Mouse (Mus musculus): ENCODE results near the gene Fat1. TPM values are rescaled to one million over a fixed set of nuclear protein-coding genes. Genes with fewer than 3 reads are reported as not detected.

Fat1 gene
- total and polyA plus RNA-seq, 3 experiments, result under 0.01 TPM; not detected in 2

DNA sequence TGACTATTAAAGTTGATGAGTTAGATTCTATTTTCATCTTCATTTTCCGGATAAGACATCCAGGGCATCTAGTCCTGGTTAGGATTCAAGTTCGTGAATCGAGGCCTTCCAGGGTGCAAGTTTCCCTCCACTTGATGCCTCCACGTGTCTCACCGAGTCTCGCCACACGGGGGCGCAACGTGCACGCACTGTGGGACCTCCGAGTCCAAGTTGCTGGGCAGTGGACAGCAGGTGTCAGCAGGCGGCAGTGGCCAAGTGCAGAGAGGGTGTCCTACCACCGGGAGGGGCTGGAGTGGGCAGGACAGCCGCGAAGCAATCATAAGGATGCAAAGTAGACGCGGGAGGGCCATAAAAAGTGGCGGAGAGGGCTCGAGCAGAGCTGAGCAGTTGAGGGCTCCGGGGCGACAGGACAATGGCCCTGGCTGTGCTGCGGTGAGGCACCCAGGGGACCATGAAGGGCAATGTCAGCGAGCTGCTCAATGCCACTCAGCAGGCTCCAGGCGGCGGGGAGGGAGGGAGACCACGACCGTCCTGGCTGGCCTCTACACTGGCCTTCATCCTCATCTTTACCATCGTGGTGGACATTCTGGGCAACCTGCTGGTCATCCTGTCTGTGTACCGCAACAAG is 133.6 kb downstream of the Fat1 start, which contains the start of gene Mtnr1a:
Gene Mtnr1a, plus strand, starts transcription at position 379 of the 628 bp plus-strand sequence.
- H3K4me3 ChIP-seq (ENCODE audit: control insufficient read depth in 1 of 2, insufficient read depth in 1 of 2, low read depth in 2 of 2, low read length in 2 of 2), result no peak within 1 kb of the TSS
- H3K36me3 ChIP-seq (ENCODE audit: control insufficient read depth in 1 of 2, insufficient read depth in 2 of 2, low read length in 2 of 2), result no peaks in the 10 kb centered on the region
- H3K27me3 ChIP-seq (ENCODE audit: control insufficient read depth in 1 of 2, insufficient read depth in 2 of 2, low read length in 2 of 2), result no peaks in the 10 kb centered on the region
- no peak within 1 kb of the TSS for H3K9ac ChIP-seq (ENCODE audit: control insufficient read depth, low read depth, low read length, poor library complexity, severe bottlenecking)
- no peaks in the 10 kb centered on the region for H3K79me2 ChIP-seq (ENCODE audit: control insufficient read depth, insufficient read depth, low read length, poor library complexity)
- TF ChIP-seq MYC (IDR thresholded peaks at IDR 0.05; ENCODE audit: low read depth, low read length), result peak; percentile 39; the same call in 1 of the 2 replicates
- peak; percentile 60 for TF ChIP-seq ZC3H11A (IDR thresholded peaks at IDR 0.05; ENCODE audit: low read depth, low read length)
- TF ChIP-seq RAD21 (IDR thresholded peaks at IDR 0.05; ENCODE audit: low read depth, low read length), result peak; percentile 70
- peak; percentile 79 for TF ChIP-seq MAX (IDR thresholded peaks at IDR 0.05; ENCODE audit: low read length)
- no peak for TF ChIP-seq JUND (IDR thresholded peaks at IDR 0.05; ENCODE audit: low read depth, low read length)
- TF ChIP-seq SMC3 (IDR thresholded peaks at IDR 0.05; ENCODE audit: low read depth, low read length), result peak; percentile 77
- peak; percentile 49 to 83 (median 83) for TF ChIP-seq CTCF (IDR thresholded peaks at IDR 0.05 in 2 of 3, conservative IDR thresholded peaks at IDR 0.05 in 1 of 3; ENCODE audit: control insufficient read depth in 1 of 3, insufficient read depth in 1 of 3, low read depth in 2 of 3, low read length in 3 of 3, poor library complexity in 1 of 3, severe bottlenecking in 1 of 3)
- TF ChIP-seq NELFE (IDR thresholded peaks at IDR 0.05; ENCODE audit: low read depth, low read length), result no peak
- 0 out of 2 replicates have a peak, but pooled peaks have one; percentile 33 for TF ChIP-seq USF1 (IDR thresholded peaks at IDR 0.05; ENCODE audit: low read depth, low read length)
- no peak for TF ChIP-seq UBTF (IDR thresholded peaks at IDR 0.05; ENCODE audit: borderline replicate concordance, insufficient read depth, low read depth, low read length)
- TF ChIP-seq NRF1 (IDR thresholded peaks at IDR 0.05; ENCODE audit: insufficient read depth, low read depth, low read length, poor library complexity, severe bottlenecking), result no peak
- DNase-seq (ENCODE audit: low read depth, low spot score), result peak; percentile 55
- H3K4me1 ChIP-seq (ENCODE audit: control insufficient read depth in 1 of 2, insufficient read depth in 2 of 2, low read length in 2 of 2), result no peaks in the 10 kb centered on the region
- no peak within 1 kb of the TSS for H3K27ac ChIP-seq (ENCODE audit: control insufficient read depth, low read depth, low read length)
- no peaks in the 10 kb centered on the region for H3K9me3 ChIP-seq (replicated peaks; ENCODE audit: insufficient read depth, low read length)

DNA sequence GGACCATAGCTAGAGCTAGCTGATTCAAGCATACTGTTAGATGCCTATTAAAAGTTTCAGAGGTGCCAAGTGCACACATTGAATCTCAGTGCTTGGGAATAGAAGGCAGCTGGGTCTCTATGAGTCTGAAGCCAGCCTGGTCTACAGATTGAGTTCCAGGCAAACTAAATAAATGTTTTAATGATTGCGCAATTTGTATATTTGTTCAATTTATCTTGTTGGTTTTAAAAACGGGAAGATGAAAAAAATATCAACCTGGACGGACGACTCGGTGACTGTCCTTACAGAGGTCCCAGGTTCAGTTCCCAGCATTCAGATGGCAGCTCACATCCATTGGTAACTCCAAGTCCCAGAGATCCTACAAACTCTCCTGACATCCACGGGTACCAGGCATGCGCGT is 135.7 kb downstream of the Fat1 start:
- TF ChIP-seq POLR2A (IDR thresholded peaks at IDR 0.05; ENCODE audit: control insufficient read depth in 1 of 2, insufficient read depth in 1 of 2, low read depth in 1 of 2, low read length in 2 of 2, poor library complexity in 1 of 2), result no peak
- no peak for TF ChIP-seq GABPA (IDR thresholded peaks at IDR 0.05; ENCODE audit: low read depth, low read length)
- no peak for TF ChIP-seq EP300 (IDR thresholded peaks at IDR 0.05; ENCODE audit: low read depth in 1 of 2, low read length in 2 of 2)
- TF ChIP-seq CTCF (IDR thresholded peaks at IDR 0.05 in 2 of 3, conservative IDR thresholded peaks at IDR 0.05 in 1 of 3; ENCODE audit: control insufficient read depth in 1 of 3, insufficient read depth in 1 of 3, low read depth in 2 of 3, low read length in 3 of 3, poor library complexity in 1 of 3, severe bottlenecking in 1 of 3), result no peak
- TF ChIP-seq CHD1 (IDR thresholded peaks at IDR 0.05; ENCODE audit: low read depth, low read length), result no peak
- TF ChIP-seq USF1 (IDR thresholded peaks at IDR 0.05; ENCODE audit: low read depth, low read length), result no peak
- no peak for TF ChIP-seq USF2 (IDR thresholded peaks at IDR 0.05; ENCODE audit: borderline replicate concordance in 1 of 2, insufficient read depth in 1 of 2, low read depth in 1 of 2, low read length in 2 of 2)
- TF ChIP-seq ETS1 (IDR thresholded peaks at IDR 0.05; ENCODE audit: low read depth, low read length), result no peak
- no peak for TF ChIP-seq KAT2A (conservative IDR thresholded peaks at IDR 0.05; ENCODE audit: low read depth, low read length)
- no peak for TF ChIP-seq SIN3A (IDR thresholded peaks at IDR 0.05; ENCODE audit: low read length)
- no peak for TF ChIP-seq TAL1 (IDR thresholded peaks at IDR 0.05; ENCODE audit: low read length)
- no peak overlapping the region for H3K4me3 ChIP-seq (ENCODE audit: control insufficient read depth in 1 of 2, insufficient read depth in 1 of 2, low read depth in 2 of 2, low read length in 2 of 2)
- no peak for DNase-seq (ENCODE audit: low read depth, low spot score)
- no peaks in the 10 kb centered on the region for H3K36me3 ChIP-seq (ENCODE audit: control insufficient read depth in 1 of 2, insufficient read depth in 2 of 2, low read length in 2 of 2)
- H3K9ac ChIP-seq (ENCODE audit: control insufficient read depth, low read depth, low read length, poor library complexity, severe bottlenecking), result no peak overlapping the region
- no peaks in the 10 kb centered on the region for H3K4me1 ChIP-seq (ENCODE audit: control insufficient read depth in 1 of 2, insufficient read depth in 2 of 2, low read length in 2 of 2)
- H3K27me3 ChIP-seq (ENCODE audit: control insufficient read depth in 1 of 2, insufficient read depth in 2 of 2, low read length in 2 of 2), result no peaks in the 10 kb centered on the region
- H3K79me2 ChIP-seq (ENCODE audit: control insufficient read depth, insufficient read depth, low read length, poor library complexity), result no peaks in the 10 kb centered on the region
- H3K9me3 ChIP-seq (replicated peaks; ENCODE audit: insufficient read depth, low read length), result no peaks in the 10 kb centered on the region
- H3K27ac ChIP-seq (ENCODE audit: control insufficient read depth, low read depth, low read length), result no peak overlapping the region
